Mouse (Mus musculus): ENCODE measurements around the gene Fam111a. TPM values are rescaled to one million over a fixed set of nuclear protein-coding genes. Genes with fewer than 3 reads are reported as not detected.

Gene Fam111a
- polyA plus RNA-seq, 1 experiment, result 61.9 TPM

- H3K27ac ChIP-seq (ENCODE audit: control insufficient read depth, insufficient read depth, low read depth, low read length, poor library complexity), result no peak overlapping the region; the same call in 1 of the 2 replicates
- peaks cover 2% of the 10 kb centered on the region; the same call in 1 of the 2 replicates for H3K4me1 ChIP-seq (ENCODE audit: control insufficient read depth, insufficient read depth, low read length)
- H3K4me3 ChIP-seq (replicated peaks; ENCODE audit: control insufficient read depth, low read depth, low read length), result no peak overlapping the region
- WGBS, result 41% methylated on average over 3 of the region's 3 CpGs
- no peak for TF ChIP-seq POLR2A (IDR thresholded peaks at IDR 0.05; ENCODE audit: borderline replicate concordance, control insufficient read depth, low read depth, low read length)
- no peak for TF ChIP-seq CTCF (IDR thresholded peaks at IDR 0.05; ENCODE audit: control insufficient read depth, insufficient read depth, low read length)
Measured at GRCm38 (mm10) chr19:12540727-12541126, 4.8 kb upstream of the Fam111a start.

- Histone ChIP-seq H3K27ac (ENCODE audit: control insufficient read depth, insufficient read depth, low read depth, low read length, poor library complexity) (no peak overlapping the region), H3K4me1 (ENCODE audit: control insufficient read depth, insufficient read depth, low read length) (peaks cover 2% of the 10 kb centered on the region; the same call in 1 of the 2 replicates), H3K4me3 (replicated peaks; ENCODE audit: control insufficient read depth, low read depth, low read length) (no peak overlapping the region)
- 25% methylated on average over 2 of the region's 2 CpGs for WGBS
- TF ChIP-seq POLR2A (IDR thresholded peaks at IDR 0.05; ENCODE audit: borderline replicate concordance, control insufficient read depth, low read depth, low read length) (no peak), CTCF (IDR thresholded peaks at IDR 0.05; ENCODE audit: control insufficient read depth, insufficient read depth, low read length) (no peak)
Measured at GRCm38 (mm10) chr19:12541644-12542043, 3.9 kb upstream of the Fam111a start.

- TF ChIP-seq POLR2A (IDR thresholded peaks at IDR 0.05; ENCODE audit: borderline replicate concordance, control insufficient read depth, low read depth, low read length), result no peak
- peak; percentile 52; the same call in 1 of the 2 replicates for TF ChIP-seq CTCF (IDR thresholded peaks at IDR 0.05; ENCODE audit: control insufficient read depth, insufficient read depth, low read length)
- WGBS, result 60% methylated on average over 5 of the region's 5 CpGs
Measured at GRCm38 (mm10) chr19:12549166-12549565, 3.6 kb downstream of the Fam111a start.

GRCm38 (mm10) chr19:12550005-12550942 lies 4.7 kb downstream of the Fam111a start:
- Histone ChIP-seq H3K4me1 (ENCODE audit: control insufficient read depth, insufficient read depth, low read length) (no peaks in the 10 kb centered on the region), H3K4me3 (replicated peaks; ENCODE audit: control insufficient read depth, low read depth, low read length) (no peak overlapping the region), H3K27ac (ENCODE audit: control insufficient read depth, insufficient read depth, low read depth, low read length, poor library complexity) (no peak overlapping the region)
- no peak for TF ChIP-seq POLR2A (IDR thresholded peaks at IDR 0.05; ENCODE audit: borderline replicate concordance, control insufficient read depth, low read depth, low read length)
- WGBS, result 88% methylated on average over 5 of the region's 5 CpGs

More at GRCm38 (mm10) chr19:12549166-12549565, 3.6 kb downstream of the Fam111a start:
- Histone ChIP-seq H3K27ac (ENCODE audit: control insufficient read depth, insufficient read depth, low read depth, low read length, poor library complexity) (no peak overlapping the region), H3K4me3 (replicated peaks; ENCODE audit: control insufficient read depth, low read depth, low read length) (no peak overlapping the region), H3K4me1 (ENCODE audit: control insufficient read depth, insufficient read depth, low read length) (no peaks in the 10 kb centered on the region)

- Histone ChIP-seq H3K27ac (ENCODE audit: control insufficient read depth, insufficient read depth, low read depth, low read length, poor library complexity) (no peak overlapping the region), H3K4me3 (replicated peaks; ENCODE audit: control insufficient read depth, low read depth, low read length) (no peak overlapping the region), H3K4me1 (ENCODE audit: control insufficient read depth, insufficient read depth, low read length) (no peaks in the 10 kb centered on the region; the same call in none of the 2 replicates)
- TF ChIP-seq POLR2A (IDR thresholded peaks at IDR 0.05; ENCODE audit: borderline replicate concordance, control insufficient read depth, low read depth, low read length), result no peak
- no peak for TF ChIP-seq CTCF (IDR thresholded peaks at IDR 0.05; ENCODE audit: control insufficient read depth, insufficient read depth, low read length)
- 47% methylated on average over 2 of the region's 2 CpGs for WGBS
Measured at GRCm38 (mm10) chr19:12556293-12556692, 10.8 kb downstream of the Fam111a start.

GRCm38 (mm10) chr19:12558219-12558618 lies 12.7 kb downstream of the Fam111a start:
- H3K4me3 ChIP-seq (replicated peaks; ENCODE audit: control insufficient read depth, low read depth, low read length), result no peak overlapping the region
- no peak overlapping the region for H3K27ac ChIP-seq (ENCODE audit: control insufficient read depth, insufficient read depth, low read depth, low read length, poor library complexity)
- H3K4me1 ChIP-seq (ENCODE audit: control insufficient read depth, insufficient read depth, low read length), result no peaks in the 10 kb centered on the region; the same call in none of the 2 replicates
- TF ChIP-seq CTCF (IDR thresholded peaks at IDR 0.05; ENCODE audit: control insufficient read depth, insufficient read depth, low read length), result no peak
- no peak for TF ChIP-seq POLR2A (IDR thresholded peaks at IDR 0.05; ENCODE audit: borderline replicate concordance, control insufficient read depth, low read depth, low read length)
- WGBS, result 63% methylated on average over 4 of the region's 4 CpGs

GRCm38 (mm10) chr19:12564197-12564596 lies 18.7 kb downstream of the Fam111a start:
- H3K4me1 ChIP-seq (ENCODE audit: control insufficient read depth, insufficient read depth, low read length), result no peaks in the 10 kb centered on the region
- H3K4me3 ChIP-seq (replicated peaks; ENCODE audit: control insufficient read depth, low read depth, low read length), result no peak overlapping the region
- no peak overlapping the region for H3K27ac ChIP-seq (ENCODE audit: control insufficient read depth, insufficient read depth, low read depth, low read length, poor library complexity)
- no peak for TF ChIP-seq POLR2A (IDR thresholded peaks at IDR 0.05; ENCODE audit: borderline replicate concordance, control insufficient read depth, low read depth, low read length)
- no peak for TF ChIP-seq CTCF (IDR thresholded peaks at IDR 0.05; ENCODE audit: control insufficient read depth, insufficient read depth, low read length)

- TF ChIP-seq POLR2A (IDR thresholded peaks at IDR 0.05; ENCODE audit: borderline replicate concordance, control insufficient read depth, low read depth, low read length) (no peak), CTCF (IDR thresholded peaks at IDR 0.05; ENCODE audit: control insufficient read depth, insufficient read depth, low read length) (no peak)
- no peak overlapping the region for H3K4me3 ChIP-seq (replicated peaks; ENCODE audit: control insufficient read depth, low read depth, low read length)
- no peaks in the 10 kb centered on the region; the same call in 1 of the 2 replicates for H3K4me1 ChIP-seq (ENCODE audit: control insufficient read depth, insufficient read depth, low read length)
- H3K27ac ChIP-seq (ENCODE audit: control insufficient read depth, insufficient read depth, low read depth, low read length, poor library complexity), result peak overlapping the region; percentile 31; the same call in 1 of the 2 replicates
- 17% methylated on average over 4 of the region's 4 CpGs for WGBS
Measured at GRCm38 (mm10) chr19:12567011-12567410, 21.5 kb downstream of the Fam111a start.
